Mouse (Mus musculus): Measurements from ENCODE around the gene Mpg.
"Not testable (repeated sequence)": the region's sequence is repeated elsewhere in the genome, so short reads cannot be mapped to it uniquely, and the experiment has no call there.

The Mpg gene

DNA sequence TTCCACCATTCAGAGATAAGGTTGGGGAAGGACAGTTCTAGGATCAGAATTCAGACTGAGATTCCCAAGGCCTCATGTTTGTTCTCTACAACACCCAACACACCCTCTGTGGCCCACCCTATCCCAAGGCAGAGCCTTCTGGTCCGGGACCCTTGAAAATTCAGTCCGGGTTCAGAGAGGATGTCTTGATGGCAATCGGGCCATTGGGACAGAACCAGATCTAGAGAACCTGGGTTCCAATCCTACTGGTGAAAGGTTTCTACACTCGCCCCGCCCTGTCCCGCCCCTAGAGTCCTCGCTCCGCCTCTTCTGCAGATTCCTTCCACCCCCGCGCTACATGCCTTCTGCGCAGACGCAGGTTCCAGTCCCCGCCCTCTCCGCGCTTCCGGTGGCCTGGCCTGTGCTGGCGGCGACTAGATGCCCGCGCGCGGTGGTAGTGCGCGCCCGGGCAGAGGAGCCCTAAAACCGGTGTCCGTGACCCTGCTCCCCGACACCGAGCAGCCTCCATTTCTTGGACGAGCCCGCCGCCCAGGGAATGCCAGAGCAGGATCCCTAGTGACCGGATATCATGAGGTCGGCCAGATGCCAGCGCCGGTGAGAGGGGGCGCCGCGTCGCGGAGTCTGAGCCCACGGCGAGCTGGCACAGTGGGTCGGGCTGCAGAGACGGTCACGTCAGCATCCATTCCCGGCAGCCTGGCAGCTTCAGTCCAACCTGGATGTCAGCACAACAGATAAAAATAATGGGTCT, at the start of gene Mpg:
Mpg (plus strand) TSS at position 382 of the 748 bp plus-strand sequence.
- DNase-seq (ENCODE audit: low spot score in 2 of 2) = peak; percentile 87 to 88

DNA sequence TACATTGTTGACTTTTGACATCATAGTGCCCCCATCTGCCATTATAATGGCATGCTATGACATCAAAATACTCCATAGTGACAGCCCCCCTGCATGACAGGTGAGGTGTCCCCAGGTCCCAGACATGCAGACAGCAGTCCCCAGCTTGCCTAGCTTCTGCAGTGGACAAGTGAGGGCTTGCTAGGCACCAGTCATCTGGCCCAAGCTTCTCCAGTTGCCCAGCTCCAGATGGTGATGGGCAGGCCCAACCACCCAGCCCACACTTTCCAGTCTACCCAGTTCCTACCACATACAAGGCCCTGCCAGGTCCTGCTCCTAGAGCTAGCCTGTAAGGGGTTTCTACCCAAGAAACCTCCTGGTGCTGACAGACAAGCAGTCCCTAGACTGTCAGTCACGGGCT, 47.8 kb upstream of the Mpg start:
- DNase-seq (ENCODE audit: low spot score in 2 of 2) = no peak

DNA sequence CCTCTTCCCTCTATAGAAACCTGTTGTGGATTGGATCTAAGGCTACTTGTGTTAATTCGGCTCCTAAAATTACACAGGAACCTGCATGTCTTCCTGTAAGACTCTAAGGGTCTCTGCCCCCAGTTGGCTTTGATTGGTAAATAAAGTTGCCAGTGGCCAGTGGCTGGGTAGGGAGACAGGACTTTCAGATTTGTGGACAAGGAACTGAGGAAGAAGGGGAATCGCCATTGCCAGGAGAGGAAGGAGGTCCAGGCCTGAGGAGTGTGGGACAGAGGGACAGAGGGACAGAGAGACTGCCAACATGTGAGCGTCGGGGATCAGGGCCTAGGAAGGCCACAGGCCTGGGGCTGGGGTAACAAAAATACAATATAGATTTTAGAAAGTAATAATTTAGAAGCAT, 45.1 kb upstream of the Mpg start:
- no peak for DNase-seq (ENCODE audit: low spot score in 2 of 2)

DNA sequence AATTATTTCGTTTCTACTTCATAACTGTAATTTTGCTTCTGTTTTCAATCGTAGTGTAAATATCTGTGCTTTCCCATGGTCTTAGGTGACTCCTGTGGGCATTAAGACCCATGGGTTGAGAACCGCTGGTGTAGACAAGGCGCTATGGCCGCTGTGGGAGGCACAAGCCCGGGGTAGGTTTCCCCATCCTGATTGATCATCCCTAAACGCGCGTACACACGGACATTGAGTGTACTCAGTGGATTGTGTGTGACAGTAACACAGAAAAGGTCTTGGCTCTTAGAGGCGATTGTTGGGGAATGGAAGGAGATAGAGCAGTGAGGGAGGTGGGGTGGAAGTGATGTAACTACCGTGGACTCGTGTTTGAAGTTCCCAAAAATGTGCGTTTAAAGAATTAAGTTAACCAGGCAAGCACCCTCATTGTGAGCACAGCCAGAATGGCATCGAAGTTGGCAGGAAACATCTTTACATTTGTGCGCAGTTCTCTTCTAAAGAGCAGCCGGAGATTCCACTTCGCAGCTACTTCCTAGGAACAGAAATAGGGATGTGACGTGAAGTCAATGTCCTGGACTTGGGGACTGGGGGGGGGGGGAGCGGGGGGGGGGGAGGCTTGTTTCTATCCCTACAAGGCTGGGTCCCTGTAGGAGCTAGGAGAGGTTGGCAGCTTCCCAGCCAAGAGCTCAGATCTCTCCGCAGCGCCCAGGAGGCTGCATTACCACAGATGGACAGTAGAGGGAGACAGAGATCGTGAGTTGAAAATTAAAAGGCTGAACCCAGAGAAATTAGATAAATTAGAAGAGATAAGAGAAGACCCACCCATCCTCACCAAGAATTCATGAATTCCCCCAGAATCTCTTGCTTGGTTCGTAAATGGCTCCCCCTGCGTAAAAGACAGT, 44.1 kb upstream of the Mpg start:
- peak; percentile 94 to 95 for DNase-seq (ENCODE audit: low spot score in 2 of 2)

DNA sequence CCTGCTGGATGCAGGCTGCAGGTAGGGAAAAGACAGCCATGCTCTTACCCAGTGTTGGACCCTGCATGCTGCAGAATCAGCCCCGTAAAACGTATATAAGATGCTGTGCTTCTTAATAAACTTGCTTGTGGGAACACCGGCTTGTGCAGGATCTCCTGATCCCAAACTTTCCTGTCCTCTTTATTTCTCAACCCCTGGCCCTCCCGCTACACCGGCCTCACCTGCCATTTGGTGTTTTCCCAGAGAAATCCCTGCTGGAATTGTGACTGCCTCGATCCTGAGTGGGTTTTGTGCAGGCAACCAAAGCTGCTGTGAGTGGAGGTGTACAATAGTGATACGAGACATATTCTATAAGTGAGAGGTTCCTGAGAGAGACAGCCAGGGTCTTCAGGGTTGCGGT, 41.8 kb upstream of the Mpg start:
- DNase-seq (ENCODE audit: low spot score in 2 of 2) = no peak

DNA sequence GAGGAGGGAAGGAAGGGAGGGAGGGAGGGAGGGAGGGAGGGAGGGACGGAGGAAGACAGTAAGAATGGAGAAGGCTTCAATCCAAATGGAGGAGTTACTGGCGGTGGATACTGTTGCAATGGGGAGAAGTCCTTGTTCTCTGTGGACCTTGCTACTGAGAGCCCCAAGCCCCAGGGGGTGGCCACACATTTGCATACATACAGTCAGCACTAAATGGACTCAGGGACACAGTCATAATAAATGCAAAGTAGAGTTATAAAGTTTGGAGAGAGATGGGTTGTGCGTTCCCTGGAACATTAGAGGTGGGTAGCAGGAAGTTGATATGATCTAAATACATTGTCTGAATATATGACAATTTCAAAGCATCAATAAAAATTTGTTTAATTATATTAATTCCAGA, 40.3 kb upstream of the Mpg start:
- DNase-seq (ENCODE audit: low spot score in 2 of 2) = no peak

DNA sequence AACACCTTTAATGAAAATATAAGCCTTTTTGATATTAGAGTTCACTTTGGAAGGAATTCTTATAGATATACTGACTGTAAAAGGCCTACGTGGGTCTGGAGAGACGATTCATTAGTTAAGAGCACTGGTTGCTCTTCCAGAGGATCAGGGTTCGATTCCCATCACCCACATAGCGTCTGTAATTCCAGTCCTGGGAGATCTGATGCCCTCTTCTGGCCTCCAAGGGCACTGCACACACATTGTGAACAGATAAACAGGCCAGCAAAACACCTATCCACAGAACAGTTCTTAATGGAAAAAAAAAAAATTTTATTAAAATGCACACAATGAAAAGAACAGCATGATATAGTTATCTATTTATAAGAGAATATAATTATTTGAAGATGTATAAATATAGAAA, 39.0 kb upstream of the Mpg start:
- no peak for DNase-seq (ENCODE audit: low spot score in 2 of 2)

DNA sequence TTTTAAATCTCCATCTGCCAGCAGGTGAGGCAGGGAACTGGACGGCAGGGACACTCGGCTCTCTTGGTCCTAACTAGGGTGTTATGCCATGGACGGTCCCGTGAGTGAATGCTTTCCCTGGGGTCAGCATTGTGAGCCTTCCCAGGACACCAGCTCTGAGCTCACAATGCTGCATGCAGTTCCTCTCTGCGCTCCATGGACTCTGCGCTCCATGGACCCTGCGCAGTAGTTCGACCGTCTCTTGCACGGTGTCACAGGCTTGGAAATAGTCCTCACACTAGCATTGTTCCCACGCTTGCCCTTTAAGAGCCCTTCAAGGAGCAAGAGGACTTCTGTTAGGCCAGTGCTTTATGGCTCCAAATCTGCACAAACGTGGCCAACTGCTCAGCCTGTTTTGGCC, 37.4 kb upstream of the Mpg start:
- DNase-seq (ENCODE audit: low spot score in 2 of 2) = no peak

DNA sequence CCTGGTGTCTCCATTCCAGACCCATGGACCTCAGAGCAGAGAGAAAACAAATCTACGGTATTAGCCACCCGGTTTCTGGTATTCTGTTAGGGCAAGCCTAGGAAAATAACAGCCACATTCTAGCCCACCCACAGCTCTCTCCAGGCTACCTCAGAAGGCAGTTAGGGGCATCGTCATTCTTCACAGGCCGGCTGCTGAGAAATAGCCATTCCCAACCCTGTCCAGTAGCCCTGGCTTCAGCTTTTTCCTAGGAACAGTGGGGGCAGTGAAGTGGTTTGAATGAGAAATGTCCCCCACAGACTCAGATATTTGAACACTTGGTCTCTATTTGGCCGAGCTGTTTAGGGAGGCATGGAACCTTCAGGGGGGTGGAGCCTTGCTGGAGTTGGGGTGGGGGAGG, 36.9 kb upstream of the Mpg start:
- no peak for DNase-seq (ENCODE audit: low spot score in 2 of 2)

DNA sequence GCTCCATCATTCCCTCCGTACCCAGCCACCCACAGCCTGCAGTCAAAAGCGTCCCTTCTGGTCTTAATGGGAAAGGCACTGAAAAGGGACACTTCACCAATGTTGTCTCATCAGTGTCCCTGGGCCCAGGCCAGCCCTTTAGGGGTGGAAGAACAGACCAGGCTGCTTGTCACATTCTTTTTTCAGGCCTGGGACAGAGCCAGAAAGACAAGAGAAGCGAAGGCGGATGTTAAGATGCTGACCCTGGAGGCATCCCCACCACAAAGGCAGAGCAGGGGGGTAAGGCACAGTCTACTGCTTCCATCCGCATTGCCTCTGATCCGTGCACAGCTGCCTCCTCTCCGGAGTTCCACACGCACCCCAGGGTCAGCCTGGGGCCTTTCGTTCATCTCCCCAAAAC, 36.2 kb upstream of the Mpg start:
- no peak for DNase-seq (ENCODE audit: low spot score in 2 of 2)

DNA sequence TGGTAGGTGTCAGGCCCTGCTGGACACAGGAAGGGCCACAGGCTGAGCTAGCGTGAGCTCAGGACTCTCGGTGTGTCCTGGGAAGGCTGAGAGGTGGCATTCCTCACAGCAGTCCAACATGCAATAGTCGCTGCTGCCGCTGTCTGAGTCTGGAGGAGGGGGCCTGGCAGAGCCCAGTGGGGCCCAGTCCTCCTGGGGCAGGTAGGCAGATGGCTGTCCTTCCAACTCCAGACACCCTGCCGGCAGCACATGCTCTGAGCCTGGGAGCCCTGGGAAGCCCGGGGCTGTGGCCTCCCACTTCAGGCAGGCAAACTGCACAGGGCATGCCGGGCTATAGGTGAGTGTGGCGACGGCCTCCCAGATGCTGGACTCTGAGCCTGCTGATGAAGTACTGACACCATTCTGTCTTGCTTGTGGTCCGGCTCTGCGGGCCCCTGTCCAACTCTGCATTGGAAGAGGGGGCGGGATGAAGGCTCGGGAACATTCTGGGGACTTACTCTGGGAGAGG, 35.6 kb upstream of the Mpg start:
- no peak for DNase-seq (ENCODE audit: low spot score in 2 of 2)

DNA sequence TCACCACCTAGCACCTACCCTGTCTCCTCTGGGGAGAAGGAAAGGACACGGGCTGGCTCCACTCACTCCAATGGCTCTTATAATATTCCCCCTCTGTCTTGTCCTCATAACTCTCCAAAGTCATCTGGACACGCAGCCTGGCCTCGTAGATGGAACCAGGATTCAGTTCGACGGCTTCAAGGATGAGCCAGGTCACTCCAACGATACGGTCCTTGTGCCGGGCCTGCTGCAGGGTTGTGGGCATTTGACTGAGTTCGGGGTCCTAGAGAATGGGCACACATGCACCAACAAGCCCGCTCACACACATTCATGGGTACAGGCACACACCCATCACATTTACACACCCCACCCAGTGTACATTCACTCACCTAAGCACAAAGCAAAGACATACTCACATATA, 33.1 kb upstream of the Mpg start:
- no peak for DNase-seq (ENCODE audit: low spot score in 2 of 2)

DNA sequence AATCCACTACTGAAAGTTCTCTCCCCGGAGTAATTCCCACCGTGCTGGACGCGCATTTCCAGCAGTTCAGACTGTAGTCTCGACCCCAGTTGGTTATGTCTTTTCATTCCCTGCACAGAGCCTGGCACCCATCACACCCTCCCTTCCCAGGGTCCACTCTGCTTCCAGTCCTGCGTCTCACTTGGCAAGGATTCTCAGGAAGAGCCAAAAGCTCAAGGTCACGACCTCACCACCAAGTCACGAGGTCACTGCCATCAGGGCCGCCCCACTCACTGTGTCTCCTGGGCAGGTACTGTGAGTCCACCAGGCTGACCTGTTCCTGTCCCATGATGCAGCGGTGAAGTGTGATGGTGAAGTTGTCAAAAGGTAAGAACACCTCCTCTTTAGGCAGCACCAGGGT, 32.2 kb upstream of the Mpg start:
- DNase-seq (ENCODE audit: low spot score in 2 of 2) = no peak

DNA sequence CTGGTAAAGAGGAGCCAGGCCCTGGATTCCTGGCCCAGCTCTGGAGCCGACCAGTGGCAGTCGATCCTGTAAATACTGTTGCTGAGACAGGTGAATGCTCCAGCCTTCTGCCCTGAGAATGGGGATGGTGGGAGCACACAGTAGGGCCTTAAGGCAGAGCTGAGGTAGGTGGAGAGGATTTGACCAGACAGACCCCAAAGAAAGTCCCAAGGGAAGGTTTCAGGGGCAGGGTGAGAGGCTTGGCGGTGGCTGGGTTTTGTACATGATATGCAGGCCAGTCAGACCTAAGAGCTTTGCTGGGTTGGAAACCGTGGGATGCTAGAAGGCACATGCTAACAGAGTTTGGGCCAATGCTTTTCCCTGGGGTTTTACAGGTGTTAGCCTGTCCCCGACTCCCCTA, 31.7 kb upstream of the Mpg start:
- DNase-seq (ENCODE audit: low spot score in 2 of 2) = no peak

DNA sequence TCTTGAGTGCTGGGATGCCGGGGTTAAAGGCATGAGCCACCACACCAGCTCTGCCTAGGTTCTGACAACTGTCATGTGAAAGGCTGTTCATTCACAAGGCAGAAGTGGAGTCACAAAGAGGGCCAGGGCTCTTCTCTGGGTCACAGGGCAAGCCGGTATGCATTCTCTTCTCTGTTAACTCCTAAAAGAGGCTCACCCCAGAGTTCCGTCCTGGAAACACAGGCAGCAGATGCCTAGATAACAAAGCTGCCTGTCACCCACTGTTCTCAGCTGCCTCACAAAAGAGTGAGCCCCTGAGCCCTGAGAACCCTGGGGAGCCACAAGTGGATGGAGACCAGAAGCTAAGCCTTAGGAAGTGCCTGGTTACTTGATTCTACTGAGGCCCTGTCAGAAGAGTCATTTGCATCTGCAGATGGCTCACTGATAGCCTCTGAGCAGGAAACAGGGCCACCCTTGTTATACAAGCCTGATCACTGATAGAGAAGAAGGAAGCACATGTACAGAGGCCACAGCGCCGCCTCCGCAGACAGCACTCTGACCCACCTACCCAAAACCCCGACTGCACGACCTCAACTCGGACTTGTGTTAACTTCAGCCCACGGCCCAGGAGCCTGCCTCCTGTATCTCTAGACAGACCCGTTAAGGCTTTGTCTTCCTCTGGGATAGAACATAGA, 30.3 kb upstream of the Mpg start:
- no peak for DNase-seq (ENCODE audit: low spot score in 2 of 2)

DNA sequence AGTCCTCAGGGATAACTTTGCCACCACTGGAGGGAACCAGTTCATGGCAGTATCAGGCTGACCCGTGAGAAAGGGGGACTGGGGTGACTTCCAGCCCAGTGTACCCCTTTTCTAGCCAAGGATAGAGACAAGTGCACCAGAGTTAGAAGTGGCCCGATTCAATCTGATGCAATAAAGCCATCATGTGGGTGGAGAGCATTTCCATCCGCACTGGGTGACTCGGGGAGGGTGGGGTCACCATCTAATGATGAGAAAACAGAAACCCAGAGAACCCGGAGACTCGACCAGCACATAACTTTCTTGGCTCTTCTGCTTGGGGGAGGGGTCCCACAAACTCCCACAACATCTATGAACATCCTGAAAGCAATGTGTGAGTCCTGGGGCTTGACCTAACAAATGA, 29.6 kb upstream of the Mpg start:
- DNase-seq (ENCODE audit: low spot score in 2 of 2) = no peak

DNA sequence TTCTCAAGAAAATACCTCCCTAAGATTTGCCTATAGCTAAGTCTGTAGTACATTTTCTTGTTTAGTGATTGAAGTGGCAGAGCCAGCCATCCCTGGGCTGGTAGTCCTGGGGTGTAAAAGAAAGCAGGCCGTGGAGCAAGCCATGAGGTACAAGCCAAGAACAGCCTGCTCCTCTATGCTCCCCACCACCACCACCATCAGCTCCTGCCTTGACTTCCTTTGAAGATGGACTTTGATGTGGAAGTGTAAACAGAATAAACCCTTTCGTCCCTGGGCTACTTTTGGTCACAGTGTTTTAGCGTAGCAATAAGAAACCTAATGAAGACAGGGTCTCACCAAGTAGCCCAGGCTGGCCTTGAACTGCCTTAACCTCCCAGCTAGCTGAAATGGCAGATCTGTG, 28.5 kb upstream of the Mpg start:
- no peak for DNase-seq (ENCODE audit: low spot score in 2 of 2)

DNA sequence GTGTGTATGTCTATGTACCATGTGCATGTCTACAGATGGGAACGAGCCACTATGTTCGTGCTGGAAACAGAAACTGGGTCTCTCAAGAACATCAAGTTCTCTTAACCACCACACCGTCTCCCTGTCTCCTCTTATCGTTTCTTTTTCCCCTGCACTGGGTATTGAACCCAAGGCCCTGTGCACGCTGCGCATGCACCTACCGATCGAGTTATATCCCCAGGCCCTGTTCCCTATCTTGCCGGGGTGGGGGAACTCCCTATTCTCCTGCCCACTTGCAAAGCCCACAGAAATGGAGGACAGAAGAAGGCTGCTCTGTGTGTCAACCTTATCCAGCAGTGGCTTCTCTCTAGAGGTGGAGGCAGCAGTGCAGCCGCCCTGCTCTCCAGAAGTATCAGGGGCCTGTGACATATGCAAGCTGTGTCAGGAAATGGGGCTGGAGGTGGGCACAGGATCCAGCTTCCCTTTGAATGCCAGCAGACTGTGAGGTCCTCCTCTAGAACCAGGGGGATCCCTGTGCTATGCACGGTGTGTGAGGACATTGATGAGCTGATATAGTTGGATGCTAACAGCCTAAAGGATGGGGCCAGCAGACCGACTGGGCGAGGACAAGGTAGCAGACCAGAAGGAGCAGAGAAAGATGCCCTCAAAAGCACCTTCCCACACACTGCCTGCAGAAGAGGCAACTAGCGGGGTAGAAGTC, 27.9 kb upstream of the Mpg start:
- no peak for DNase-seq (ENCODE audit: low spot score in 2 of 2)

DNA sequence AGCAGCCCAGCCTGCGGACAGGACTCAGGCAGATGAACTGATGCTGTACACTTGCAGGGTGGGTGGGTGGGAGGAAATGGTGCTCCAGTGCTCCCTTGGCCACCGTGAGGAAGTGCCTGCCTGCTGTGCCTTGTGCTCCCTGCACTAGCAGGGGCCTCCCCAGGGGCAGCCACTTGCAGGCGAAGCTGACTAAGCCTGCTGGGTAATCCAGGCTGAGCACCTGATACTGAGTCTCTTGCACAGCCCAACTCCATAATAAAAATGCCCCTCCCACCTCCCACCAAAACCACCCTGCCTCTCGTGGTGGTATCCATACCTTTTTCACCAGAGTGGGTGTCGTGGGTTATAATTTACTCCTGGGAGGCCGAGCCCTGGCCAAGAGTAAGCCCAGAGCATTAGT, 27.1 kb upstream of the Mpg start:
- no peak for DNase-seq (ENCODE audit: low spot score in 2 of 2)

DNA sequence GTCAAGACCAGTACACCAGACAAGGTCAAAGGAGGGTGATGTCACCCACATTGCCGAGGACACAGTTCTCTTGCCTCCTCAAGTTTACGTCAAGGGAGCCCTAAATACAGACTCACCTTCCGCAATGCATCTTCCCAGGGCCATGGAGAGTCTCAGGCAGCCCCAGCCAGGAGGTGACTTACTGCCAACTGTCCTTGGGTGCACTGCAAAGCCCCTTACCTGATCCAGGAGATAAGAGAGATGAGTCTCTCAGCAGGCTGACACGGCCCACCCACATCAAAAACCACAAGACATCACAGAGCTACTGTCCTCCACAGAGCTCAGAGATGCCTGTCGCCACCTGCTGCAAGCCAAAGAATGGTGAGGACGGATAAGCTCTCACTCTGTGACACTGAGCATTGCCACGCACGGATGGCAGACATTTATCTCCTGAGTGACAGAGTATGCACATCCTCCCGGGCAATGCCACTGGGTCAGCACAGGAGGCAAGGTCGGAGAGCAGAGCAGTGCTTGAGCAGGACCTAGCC, 26.2 kb upstream of the Mpg start, which contains the start of gene Il9r:
Il9r (minus strand) TSS at position 205 of the 527 bp plus-strand sequence.
- no peak for DNase-seq (ENCODE audit: low spot score in 2 of 2)

DNA sequence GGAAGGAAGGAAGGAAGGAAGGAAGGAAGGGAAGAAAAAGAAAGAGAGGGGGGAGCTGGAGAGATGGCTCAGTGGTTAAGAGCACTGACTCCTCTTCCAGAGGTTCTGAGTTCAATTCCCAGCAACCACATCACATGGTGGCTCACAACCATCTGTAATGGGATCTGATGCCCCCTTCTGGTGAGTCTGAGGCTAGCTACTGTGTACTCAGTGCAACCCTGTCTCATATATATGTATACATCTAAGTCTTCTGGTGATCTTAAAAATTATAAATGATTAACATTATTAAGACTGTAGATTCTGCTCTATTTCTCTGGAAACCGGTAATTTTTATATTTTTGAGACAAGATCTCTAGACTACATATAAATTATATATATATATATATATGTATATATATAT, 25.3 kb upstream of the Mpg start:
- not testable (repeated sequence) for DNase-seq (ENCODE audit: low spot score in 2 of 2)

All from right cerebral cortex, adult 2 months (tissue).